Mouse (Mus musculus): Measurements from ENCODE around the gene Upf3a.
A peak's percentile ranks its signal among the peaks of the same experiment; 100 is the strongest.
"Not testable (repeated sequence)": the region's sequence is repeated elsewhere in the genome, so short reads cannot be mapped to it uniquely, and the experiment has no call there.

Gene Upf3a

DNA sequence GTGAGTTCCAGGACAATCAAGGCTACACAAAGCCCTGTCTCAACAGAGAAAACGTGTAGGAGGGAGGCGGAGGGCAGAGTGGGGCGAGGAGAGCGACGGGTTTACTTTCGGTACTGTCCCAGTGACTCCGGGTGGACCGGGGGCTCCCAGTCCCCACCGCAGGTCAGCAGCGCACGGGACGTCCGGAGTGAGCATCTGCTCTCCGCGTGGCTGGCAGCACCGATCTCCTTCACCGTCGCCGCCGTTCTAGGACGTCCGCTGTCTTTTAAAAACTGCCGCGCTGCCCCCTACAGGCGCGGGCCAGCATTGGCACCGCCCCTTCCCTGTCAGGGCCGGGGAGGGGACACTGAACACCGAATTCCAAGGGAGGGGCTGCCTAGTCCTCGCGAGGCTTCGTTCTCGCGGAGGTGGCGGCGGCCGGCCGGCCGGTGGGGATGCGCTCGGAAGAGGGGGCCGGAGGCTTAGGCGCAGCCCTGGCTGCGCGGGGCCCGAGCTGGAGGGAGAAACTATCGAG lies at the start of gene Upf3a:
Gene Upf3a (plus strand): TSS at position 366 of the 514 bp plus-strand sequence.
- peak; percentile 92 to 96 for DNase-seq

DNA sequence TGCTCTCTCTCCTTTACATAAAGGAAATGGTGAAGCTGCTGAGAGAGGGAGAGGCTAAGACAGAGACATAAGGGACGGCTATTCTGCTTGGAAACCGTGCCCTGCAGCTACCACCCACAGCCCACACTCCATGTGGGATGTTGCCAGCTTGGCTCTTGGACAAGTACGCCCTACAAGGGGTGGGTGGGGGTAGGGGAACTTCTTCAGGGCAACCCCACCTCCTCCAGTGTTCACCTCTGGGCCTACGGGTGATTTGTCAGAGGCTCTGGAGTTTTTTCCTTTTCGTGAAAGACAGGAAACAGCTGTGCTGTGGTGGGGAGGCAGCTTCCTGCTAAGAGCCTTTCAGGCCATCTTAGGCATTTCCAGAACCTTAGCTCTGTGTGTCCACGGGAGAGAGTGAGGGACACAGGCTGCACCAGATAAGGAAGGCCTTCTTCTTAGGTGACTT lies 45.1 kb upstream of the Upf3a start:
- peak; percentile 57 to 71 for DNase-seq

DNA sequence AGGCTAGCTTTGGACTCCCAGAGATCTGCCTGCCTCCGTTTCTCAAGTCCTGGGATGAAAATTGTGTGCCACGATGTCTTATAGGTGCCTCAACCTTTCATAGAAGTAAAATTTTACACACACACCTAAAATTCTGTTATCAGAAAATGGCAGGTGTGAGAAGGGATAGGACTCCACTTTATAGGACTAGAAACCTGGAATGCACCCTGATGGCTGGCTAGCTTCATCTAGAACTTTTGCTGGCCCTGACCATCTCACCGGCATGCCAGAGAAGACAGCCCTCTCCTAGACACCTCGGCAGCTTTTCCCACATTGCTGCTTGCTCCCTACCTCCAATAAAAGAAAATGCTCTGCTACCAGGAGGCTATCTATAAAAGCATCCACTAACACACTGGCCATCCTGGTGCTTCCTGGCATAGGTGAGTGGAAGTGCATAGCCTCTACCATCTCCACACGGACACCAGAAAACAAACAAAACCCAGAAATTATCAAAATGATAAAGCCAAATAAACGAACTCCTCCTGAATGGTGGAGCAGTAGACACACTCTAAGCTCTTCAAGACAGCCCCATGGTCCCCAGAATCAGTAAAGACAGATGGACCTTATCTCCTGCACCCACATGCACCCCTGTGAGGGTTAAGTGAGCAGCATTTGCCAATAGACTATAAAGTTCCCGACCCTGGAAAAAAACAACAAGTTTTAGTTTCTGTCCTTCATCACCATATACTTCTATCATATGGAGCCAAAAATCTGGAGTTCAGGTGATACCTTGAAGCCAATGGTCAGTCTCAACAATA lies 44.4 kb upstream of the Upf3a start:
- no peak for DNase-seq

DNA sequence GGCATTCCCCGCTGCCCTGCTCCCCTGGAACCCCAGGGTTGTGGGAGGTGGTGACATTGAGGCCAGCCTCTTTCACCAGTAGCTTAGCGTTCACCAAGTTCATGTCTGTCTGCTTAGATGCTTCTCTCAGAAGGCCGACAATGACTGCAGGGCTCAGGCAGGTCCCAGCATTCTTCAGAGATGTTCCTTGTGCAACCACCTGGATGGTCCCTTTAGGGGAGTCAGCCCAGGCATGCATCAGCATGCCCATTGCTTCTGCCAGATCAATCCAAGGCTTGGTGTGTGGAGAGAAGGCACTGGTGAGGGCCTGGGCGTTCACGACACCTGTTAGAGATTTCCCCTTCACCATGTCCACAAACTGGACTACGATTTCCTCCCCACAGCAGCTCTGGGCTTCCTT lies 39.2 kb upstream of the Upf3a start:
- not testable (repeated sequence) for DNase-seq

DNA sequence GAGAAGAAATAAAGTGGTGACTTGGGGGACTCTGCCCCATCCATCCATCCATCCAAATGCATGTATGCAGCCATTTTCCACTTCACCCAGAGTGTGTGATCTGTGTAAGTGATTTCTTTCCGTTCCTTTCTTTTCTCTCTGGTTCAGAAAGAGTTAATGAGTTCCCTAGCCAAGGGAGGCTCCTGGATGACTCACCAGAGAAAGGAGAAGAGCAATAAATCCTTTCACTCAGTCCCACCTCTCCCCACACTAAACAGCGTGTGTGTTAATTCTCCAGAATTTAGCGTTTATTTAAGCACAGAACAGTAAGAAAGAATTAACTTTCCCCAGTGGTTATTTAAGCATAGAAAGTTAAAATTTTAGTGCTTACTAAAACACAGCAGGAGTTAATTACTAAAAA lies 37.8 kb upstream of the Upf3a start:
- DNase-seq, result no peak

DNA sequence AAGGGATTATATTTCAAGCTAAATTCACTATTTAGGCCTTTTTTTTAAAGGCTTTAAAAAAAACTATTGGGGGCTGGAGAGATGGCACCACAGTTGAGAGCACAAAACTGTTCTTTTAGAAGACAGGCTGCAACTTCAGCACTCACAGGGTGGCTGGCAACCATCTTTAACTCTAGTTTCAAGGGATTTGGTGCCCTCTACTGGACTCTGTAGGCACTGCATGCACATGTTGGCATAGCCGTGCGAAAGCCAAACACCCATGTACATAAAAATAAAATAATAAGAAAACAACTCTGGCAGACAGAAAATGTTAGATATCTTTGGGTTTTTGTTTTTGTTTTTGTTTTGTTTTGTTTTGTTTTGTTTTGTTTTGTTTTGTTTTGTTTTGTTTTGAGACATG lies 31.7 kb upstream of the Upf3a start:
- peak; percentile 79 to 94 for DNase-seq

DNA sequence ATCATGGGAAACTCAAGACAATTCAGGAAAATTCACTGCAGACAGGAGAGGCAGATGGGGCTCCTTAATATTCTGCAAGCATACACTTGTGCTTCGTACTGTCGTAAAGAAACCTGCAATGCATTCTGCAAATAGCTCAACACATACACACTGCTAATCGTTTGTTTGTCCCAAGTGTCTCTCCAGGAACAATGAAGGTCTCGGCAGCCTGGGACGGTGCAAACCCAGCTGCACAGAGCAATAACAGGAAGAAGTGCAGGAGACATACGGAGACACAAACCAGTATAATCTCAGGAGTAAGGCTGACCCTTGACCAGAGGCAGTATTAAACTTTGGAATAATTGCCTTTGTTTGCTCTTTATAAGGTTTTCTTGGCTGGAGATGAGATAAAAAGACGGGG lies 28.9 kb upstream of the Upf3a start:
- DNase-seq, result no peak

DNA sequence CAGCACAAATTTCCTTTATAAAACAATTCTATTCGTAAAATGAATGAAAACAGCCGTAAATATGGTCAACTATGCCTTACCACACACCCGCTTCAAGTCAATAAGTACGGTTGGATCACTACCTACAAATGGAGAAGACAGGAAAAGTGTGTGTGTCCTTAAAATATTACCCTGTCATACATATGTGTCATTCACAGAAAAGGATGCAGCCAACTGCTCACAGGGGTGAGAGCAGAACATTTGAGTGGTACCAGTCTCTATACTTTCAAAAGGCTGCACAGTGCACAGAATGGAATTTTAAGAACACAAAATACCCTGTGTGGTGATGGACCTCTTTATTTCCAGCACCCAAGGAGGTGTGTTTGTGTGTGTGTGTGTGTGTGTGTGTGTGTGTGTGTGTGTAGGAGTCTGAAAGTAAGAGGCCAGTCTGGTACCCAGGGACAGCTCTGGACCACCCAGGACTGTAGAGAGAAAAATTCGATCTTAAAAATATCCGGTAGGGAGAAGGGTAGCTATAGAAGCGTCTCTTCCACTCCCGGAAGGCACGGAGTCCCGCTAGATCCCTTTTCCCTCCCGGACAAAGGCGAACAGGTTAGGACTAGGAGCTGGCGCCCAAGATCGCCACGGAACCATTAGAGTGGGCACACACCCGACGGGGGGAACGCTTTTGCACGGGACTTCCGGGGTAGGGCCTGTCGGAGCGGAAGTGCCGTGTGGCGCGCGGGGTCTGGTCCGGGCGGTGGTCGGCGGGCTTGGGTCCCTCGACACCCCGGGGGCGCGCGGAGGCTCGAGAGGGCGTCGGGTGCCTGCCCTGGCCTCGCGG lies 28.2 kb upstream of the Upf3a start, which contains the start of gene Cdc16:
Gene Cdc16 (plus strand): TSS at position 695 of the 823 bp plus-strand sequence.
- DNase-seq, result peak; percentile 92 to 93

DNA sequence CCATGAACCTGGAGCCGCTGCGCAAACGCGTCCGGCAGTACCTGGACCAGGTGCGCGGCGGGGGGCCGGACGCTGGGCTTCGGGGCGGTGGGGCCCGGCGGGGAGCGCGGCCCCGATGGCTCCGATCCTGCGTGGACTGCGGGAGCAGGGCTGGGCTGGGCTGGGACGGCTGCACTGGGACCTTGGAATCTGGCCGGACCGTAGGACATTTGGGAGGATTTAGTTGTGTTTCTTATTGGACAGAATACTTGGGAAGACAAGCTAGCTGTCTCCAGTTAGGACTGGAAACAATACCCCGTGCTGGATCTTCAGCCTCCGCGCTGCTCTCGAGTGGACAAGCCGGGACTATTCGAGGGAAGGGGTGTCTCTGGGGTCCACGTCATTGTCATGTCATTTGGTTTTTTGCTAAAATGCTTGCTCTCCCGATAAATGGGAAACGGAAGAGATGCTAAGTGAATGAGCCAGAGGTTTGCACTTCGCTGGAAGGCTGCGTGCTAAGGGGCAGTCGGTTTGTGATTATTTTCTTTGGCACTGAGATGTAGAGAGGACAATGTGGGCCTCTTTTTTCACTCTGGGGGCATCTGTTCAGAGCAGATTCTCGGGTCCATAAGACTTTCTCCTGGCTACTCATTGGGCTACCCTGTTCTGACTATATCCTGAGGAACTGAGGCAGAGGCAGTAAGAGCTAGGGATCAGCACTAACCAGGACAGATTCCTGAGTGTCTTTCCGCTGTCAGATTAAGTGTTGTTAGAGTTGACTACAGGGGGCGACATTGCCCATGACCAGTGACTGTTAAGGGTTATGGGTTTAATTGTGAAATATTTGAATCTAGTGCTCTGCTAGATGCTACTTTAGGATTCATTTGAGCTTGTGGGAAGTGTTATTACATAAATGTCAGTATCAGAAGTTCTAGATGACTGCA lies 27.3 kb upstream of the Upf3a start:
- DNase-seq, result peak; percentile 49 to 63

DNA sequence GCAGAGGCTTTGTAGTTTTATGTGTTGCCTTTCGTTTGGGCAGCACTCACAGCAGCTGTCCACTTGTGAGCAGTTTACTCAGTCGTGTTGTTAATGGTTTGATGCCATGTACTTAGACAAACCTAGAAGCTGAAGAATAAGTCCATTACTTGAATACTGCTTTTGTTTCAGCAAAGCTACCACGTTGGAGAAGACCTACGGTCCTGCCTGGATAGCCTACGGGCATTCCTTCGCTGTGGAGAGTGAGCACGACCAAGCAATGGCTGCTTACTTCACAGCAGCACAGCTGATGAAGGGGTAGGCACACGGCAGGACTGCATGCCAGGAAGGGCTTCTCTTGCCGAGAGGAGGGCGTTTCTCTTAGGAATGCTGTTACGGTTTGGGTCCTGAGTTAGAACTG lies 16.2 kb upstream of the Upf3a start:
- DNase-seq, result no peak

DNA sequence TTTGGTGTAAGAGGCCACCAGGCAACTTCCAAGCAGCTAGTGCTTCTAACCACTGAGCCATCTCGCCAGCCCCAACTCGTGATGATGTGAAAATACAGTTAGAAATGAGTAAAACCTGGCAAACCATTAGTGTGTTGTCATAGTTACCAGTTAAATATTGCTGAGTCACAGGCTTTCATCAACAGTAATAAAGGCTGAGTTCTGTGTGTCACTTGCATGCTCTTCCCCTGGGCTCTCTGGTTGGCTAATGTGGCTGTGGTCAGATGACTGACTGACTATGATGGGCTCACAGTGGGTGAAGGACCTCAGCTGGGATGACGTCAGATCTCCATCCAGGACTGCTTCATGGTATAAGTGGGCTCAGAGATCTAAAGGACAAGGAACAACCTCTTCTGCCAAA lies 4.9 kb upstream of the Upf3a start:
- no peak for DNase-seq

DNA sequence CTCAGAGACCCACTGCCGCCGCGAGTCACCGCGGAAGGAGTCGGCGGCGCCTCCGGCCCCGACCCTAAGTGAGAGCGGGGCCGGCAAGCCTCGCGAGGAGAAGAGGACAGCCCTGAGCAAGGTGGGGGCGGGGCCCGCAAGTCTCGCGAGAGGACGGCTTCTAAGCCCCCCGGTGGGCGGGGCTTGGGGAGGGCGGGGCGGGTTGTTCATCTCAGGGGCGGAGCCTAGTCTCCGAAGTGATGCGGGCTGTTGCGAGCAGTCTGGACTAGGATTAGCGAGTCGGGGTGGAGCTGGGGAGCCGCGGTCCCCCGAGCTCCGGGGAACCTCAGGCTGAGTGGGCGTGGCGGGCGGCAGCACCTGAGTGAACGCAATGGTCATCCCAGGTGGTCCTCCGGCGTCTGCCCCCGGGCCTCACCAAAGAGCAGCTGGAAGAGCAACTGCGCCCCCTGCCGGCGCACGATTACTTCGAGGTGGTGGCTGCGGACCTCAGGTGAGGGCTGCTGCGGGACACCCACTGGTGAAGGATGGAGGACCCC lies 417 bp downstream of the Upf3a start:
- peak; percentile 98 to 100 for DNase-seq

DNA sequence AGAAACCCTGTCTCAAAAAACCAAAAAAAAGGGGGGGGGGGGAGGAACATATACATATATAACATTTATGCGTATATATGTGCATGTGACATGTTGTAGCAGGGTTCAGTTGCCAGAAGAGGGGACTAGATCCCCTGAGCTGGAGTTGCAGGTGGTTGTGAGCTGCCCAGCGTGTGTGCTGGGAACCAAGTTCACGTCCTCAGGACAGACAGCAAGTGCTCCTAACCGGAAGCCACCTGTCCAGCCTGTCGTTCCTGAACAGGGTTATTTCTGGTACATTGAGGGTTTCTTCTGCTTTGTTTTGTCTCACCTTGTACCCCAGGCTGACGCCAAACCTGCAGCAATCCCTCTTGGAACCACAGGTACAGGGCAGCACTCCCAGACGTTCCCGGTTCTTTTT lies 4.2 kb downstream of the Upf3a start:
- DNase-seq, result no peak

DNA sequence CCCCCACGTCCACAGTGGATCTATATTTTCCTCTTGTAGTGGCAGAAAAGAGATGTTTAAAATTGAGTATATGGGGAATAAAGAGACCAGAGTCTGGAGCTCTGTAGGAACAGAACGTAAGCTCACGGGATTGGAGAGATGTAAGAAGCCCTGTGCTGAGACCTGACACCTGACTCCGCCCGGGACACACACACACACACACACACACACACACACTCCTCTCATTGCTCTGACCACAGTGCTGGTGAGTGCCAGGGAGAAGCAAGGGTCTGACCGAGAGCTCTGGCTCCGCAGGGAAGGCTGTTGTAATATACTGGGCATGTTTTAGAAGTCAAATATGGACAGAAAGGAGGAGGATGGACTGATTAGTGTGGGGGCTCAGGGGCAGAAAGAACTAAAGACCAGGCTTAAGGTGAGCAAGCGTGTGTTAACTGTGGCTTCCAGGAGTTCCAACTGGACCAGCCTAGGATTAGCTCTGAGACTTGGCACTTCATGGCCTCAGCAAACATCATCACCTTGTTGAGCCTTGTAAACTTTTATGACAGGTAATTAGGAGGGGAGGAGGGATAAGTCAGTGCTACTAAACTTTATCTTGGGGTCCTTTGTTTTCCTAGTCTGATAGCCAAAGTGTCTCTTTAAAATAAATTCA lies 7.8 kb downstream of the Upf3a start:
- DNase-seq, result no peak

DNA sequence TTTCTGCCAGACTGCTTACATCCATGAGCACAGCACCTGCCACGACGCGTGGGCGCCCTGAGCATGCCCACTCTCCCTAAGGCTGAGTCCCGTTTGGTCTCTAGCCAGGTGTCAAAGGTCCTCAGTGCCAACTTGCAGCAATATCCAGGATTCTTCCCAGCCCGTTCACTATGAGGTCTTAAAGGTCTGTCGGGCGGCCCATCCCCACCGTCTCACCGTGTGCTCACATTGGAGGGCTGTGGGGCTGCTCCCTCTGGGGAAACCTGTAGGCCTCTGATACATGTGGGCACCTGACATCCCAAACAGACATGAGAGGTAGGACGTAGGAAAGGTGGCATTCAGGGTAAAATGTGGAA lies 8.3 kb downstream of the Upf3a start:
- peak in 1 of 2 experiments; percentile 8 for DNase-seq

DNA sequence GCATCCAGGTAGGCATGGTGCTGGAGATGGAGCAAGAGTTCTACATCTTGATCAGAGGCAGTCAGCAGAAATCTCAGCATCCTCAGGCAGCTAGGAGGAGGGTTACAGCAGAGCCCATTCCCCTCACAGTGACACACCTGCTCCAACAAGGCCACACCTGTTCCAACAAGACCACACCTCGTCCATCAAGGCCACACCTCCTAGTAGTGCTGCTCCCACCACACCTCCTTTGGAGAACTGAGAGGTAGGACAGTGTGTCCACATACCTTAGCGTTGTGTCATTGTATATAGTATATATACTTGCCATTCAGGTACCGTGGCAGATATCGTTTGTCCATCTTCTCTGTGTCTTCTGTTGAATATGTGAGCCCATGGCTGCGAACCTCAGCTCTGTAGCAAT lies 12.3 kb downstream of the Upf3a start:
- no peak for DNase-seq

DNA sequence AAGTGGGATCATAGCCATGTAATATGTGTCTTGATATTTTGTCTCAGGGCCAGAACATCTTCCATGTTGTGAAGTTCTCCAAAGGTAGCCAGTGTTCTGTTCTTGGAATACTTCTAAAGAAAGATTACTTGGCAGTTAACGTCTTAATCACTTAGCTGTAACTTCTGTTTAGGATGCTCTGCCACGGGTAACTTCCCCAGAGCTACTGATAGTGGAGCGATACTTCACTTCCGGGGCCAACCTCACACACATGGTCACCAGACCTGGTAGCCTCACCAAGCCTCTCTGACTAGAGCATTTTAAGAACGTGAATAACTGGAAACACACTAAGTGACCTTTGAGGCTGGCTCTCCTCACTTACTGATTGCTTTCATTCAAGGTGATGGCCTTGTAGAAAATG lies 14.2 kb downstream of the Upf3a start:
- DNase-seq, result no peak

DNA sequence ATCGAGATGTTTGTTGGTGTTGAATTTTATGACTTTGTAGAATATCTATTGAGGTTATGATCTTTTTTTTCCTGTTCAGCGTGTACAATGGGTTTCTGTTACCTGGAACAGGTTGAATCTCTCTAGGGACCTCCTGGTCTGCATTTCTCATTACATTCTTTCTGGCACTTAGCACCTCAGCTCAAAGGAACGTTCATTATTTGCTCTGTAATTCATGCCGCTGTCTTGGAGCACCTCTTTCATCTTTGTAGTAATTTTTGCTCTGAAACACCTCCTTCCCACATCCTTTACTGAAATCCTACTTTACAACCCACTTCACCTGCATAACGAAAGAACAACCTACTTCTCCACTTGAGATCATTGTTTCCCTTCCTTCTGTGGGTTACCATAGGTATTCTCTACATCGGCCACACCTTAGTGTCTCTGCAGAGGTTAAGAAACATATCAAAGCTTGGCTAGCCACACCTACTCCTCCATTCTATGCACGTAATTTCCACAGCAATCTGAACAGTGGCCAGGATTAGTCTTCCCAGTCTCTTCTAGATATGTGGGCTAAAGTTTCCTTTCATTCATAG lies 43.3 kb downstream of the Upf3a start:
- DNase-seq, result no peak

DNA sequence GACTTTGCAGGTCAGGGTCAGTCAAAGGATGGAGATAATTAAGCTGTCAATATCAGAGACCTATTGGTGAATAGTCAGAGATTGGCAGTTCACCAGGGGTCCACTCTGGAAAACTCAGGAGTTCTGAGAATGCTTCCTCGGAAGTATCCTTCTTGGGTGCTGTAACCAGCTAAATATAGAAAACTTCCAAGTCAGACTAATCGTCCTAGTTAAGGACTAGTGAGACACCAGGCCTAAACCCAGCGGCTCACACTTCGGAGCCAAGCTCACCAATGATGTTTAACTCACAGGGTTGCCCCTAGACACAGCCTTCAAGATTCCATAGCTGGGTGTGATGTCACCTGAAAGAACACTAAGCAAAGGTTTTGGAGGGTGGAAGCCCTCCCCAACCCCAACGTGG lies 52.9 kb downstream of the Upf3a start, which contains the start of gene AF366264:
Gene AF366264 (minus strand): TSS at position 101 of the 400 bp plus-strand sequence.
- not testable (repeated sequence) for DNase-seq

DNA sequence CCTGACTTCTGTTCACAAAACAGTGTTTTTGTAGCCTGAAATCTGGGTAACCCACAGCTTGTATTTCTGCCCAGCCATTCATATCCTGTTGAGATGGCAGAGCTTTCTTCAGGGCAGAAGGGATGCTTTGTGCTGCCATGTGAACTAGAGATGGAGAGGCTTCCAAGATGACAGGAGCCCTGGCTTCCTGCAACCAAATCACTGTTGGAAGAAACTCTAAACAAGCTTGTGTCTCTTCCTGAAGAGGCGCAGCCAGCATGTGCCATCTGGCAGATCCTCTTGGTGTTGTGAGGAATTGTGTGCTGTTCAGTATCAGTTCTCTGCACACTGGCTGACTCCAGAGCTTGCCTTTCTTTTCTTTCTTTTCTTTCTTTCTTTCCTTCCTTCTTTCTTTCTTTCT lies 57.9 kb downstream of the Upf3a start:
- DNase-seq, result not testable (repeated sequence)
